ENCODE assay signal across 12 mouse cellular contexts in genomic region chr4:154542568-154542967, GRCm38 (mm10).
DNase-seq lines count a peak whose midpoint lies in the region; ATAC-seq and TF ChIP-seq lines count a peak whose summit lies in the region.
"Had no signal": no experiment of that assay in that cellular context is flagged by ENCODE, and none has a peak within 500 bp of the region (broad histone marks: within the 10 kb centered on the region; RNA-seq: fewer than 3 reads in every experiment).

No protein-coding gene starts in this region.

- no peak overlapping the region for H3K4me2 ChIP-seq in forebrain, embryonic 15.5 days (replicated peaks)
- no peak overlapping the region for H3K4me2 ChIP-seq in forebrain, embryonic 11.5 days (ENCODE audit: low read depth, low read length, severe bottlenecking)
- H3K4me2 ChIP-seq in lung, embryonic 16.5 days (ENCODE audit: low read depth, low read length), result no peak overlapping the region
- peak overlapping the region; percentile 47 for H3K4me2 ChIP-seq in heart, postnatal 0 days (ENCODE audit: low read depth, low read length)
- H3K4me2 ChIP-seq: limb, embryonic 13.5 days had no signal

- H3K36me3 ChIP-seq in forebrain, embryonic 15.5 days, result no peaks in the 10 kb centered on the region
- H3K36me3 ChIP-seq in forebrain, embryonic 11.5 days (ENCODE audit: control insufficient read depth, insufficient read depth, low read length), result no peaks in the 10 kb centered on the region
- no peaks in the 10 kb centered on the region for H3K36me3 ChIP-seq in lung, embryonic 16.5 days (ENCODE audit: control insufficient read depth, insufficient read depth, low read length)
- no peaks in the 10 kb centered on the region for H3K36me3 ChIP-seq in heart, postnatal 0 days (replicated peaks; ENCODE audit: control insufficient read depth, insufficient read depth, low read length)
- H3K36me3 ChIP-seq: limb, embryonic 13.5 days had no signal

- H3K4me3 ChIP-seq in forebrain, embryonic 15.5 days, result no peak overlapping the region
- no peak overlapping the region for H3K4me3 ChIP-seq in forebrain, embryonic 11.5 days (ENCODE audit: low read depth, low read length)
- no peak overlapping the region for H3K4me3 ChIP-seq in lung, embryonic 16.5 days (ENCODE audit: low read length)
- no peak overlapping the region for H3K4me3 ChIP-seq in heart, postnatal 0 days (ENCODE audit: low read depth, low read length)
- H3K4me3 ChIP-seq: limb, embryonic 13.5 days had no signal

- 41% methylated on average over 5 of the region's 5 CpGs for WGBS in forebrain, embryonic 15.5 days
- 69% methylated on average over 5 of the region's 5 CpGs for WGBS in forebrain, embryonic 11.5 days
- whole genome bisulfite sequencing in lung, embryonic 16.5 days, result 40% methylated on average over 5 of the region's 5 CpGs
- 10% methylated on average over 5 of the region's 5 CpGs for WGBS in heart, postnatal 0 days

- H3K9ac ChIP-seq in forebrain, embryonic 15.5 days (replicated peaks), result no peak overlapping the region
- H3K9ac ChIP-seq in forebrain, embryonic 11.5 days (ENCODE audit: low read length), result no peak overlapping the region
- peak overlapping the region; percentile 26; the same call in 1 of the 2 replicates for H3K9ac ChIP-seq in lung, embryonic 16.5 days (ENCODE audit: low read length)
- peak overlapping the region; percentile 40; the same call in 1 of the 2 replicates for H3K9ac ChIP-seq in heart, postnatal 0 days (replicated peaks; ENCODE audit: low read depth, low read length)
- H3K9ac ChIP-seq: limb, embryonic 13.5 days had no signal

- H3K27ac ChIP-seq in forebrain, embryonic 15.5 days (replicated peaks), result peak overlapping the region; percentile 72
- H3K27ac ChIP-seq in forebrain, embryonic 11.5 days (ENCODE audit: low read depth, low read length), result no peak overlapping the region
- peak overlapping the region; percentile 44; the same call in 1 of the 2 replicates for H3K27ac ChIP-seq in lung, embryonic 16.5 days (ENCODE audit: low read length)
- H3K27ac ChIP-seq in heart, postnatal 0 days (ENCODE audit: low read depth), result peak overlapping the region; percentile 94
- H3K27ac ChIP-seq: limb, embryonic 13.5 days had no signal

- H3K4me1 ChIP-seq in forebrain, embryonic 15.5 days, result peaks cover 64% of the 10 kb centered on the region
- H3K4me1 ChIP-seq in forebrain, embryonic 11.5 days (replicated peaks; ENCODE audit: control insufficient read depth, insufficient read depth, low read length), result peaks cover 51% of the 10 kb centered on the region
- H3K4me1 ChIP-seq in lung, embryonic 16.5 days (replicated peaks; ENCODE audit: control insufficient read depth, insufficient read depth, low read length), result peaks cover 33% of the 10 kb centered on the region
- peaks cover 38% of the 10 kb centered on the region for H3K4me1 ChIP-seq in heart, postnatal 0 days (ENCODE audit: control insufficient read depth, insufficient read depth)

- no peaks in the 10 kb centered on the region; the same call in 1 of the 2 replicates for H3K27me3 ChIP-seq in forebrain, embryonic 15.5 days
- no peaks in the 10 kb centered on the region; the same call in none of the 2 replicates for H3K27me3 ChIP-seq in forebrain, embryonic 11.5 days (ENCODE audit: control insufficient read depth, insufficient read depth, low read length)
- peaks cover 4% of the 10 kb centered on the region for H3K27me3 ChIP-seq in lung, embryonic 16.5 days (ENCODE audit: control insufficient read depth, insufficient read depth, low read depth, low read length)
- no peaks in the 10 kb centered on the region for H3K27me3 ChIP-seq in heart, postnatal 0 days (ENCODE audit: control insufficient read depth, insufficient read depth, low read length)

- 0 out of 2 replicates have a peak, but pooled peaks have one; percentile 1 for ATAC-seq in forebrain, embryonic 15.5 days (replicated peaks)
- ATAC-seq in forebrain, embryonic 11.5 days (replicated peaks; ENCODE audit: low FRiP score), result no peak
- ATAC-seq in lung, embryonic 16.5 days (ENCODE audit: low read depth), result no peak
- peak; percentile 78 for ATAC-seq in heart, postnatal 0 days (ENCODE audit: insufficient read depth, low read depth)
- peak; percentile 64 for ATAC-seq in megakaryocyte progenitor cell, adult 5-6 weeks (replicated peaks; ENCODE audit: poor library complexity)
- no peak for ATAC-seq in activated CD4-positive, CD25-positive, alpha-beta regulatory T cell, adult 4 months

- DNase-seq in forebrain, embryonic 11.5 days (ENCODE audit: low spot score), result no peak
- DNase-seq in lung, postnatal 10 days, result no peak
- peak; percentile 82 for DNase-seq in heart, postnatal 0 days (ENCODE audit: low spot score)
- DNase-seq in layer of hippocampus, adult 11-12 months (ENCODE audit: low spot score), result no peak
- DNase-seq: adrenal gland, postnatal 10 days; cerebellum, adult 9-10 months; kidney, postnatal 36 days had no signal

- H3K9me3 ChIP-seq in forebrain, embryonic 15.5 days, result no peaks in the 10 kb centered on the region
- no peaks in the 10 kb centered on the region for H3K9me3 ChIP-seq in forebrain, embryonic 11.5 days (ENCODE audit: control insufficient read depth, low read length)
- H3K9me3 ChIP-seq in lung, embryonic 16.5 days (ENCODE audit: control insufficient read depth, low read length), result no peaks in the 10 kb centered on the region
- no peaks in the 10 kb centered on the region for H3K9me3 ChIP-seq in heart, postnatal 0 days (replicated peaks; ENCODE audit: control insufficient read depth, low read length)
- H3K9me3 ChIP-seq: limb, embryonic 13.5 days had no signal

- TF ChIP-seq EP300 in heart, postnatal 0 days (IDR thresholded peaks at IDR 0.05; ENCODE audit: low read depth), result no peak

- no peak for TF ChIP-seq CTCF in heart, postnatal 0 days (IDR thresholded peaks at IDR 0.05; ENCODE audit: low read depth)

Comparison
In these comparisons a context has a peak if more than half of its experiments do, and no peak if none do; other contexts are left out.
1. ATAC-seq: peak in forebrain, embryonic 15.5 days (single experiment), heart, postnatal 0 days (single experiment) and megakaryocyte progenitor cell, adult 5-6 weeks (single experiment); none in forebrain, embryonic 11.5 days (single experiment), lung, embryonic 16.5 days (single experiment) and activated CD4-positive, CD25-positive, alpha-beta regulatory T cell, adult 4 months (single experiment).
2. H3K9ac ChIP-seq: peak in lung, embryonic 16.5 days (single experiment) and heart, postnatal 0 days (single experiment); none in forebrain, embryonic 15.5 days (single experiment) and forebrain, embryonic 11.5 days (single experiment).